Mouse (Mus musculus): ENCODE measurements around the gene Rnf10. TPM values are rescaled to one million over a fixed set of nuclear protein-coding genes. Genes with fewer than 3 reads are reported as not detected.

The Rnf10 gene
- total and polyA plus RNA-seq, 2 experiments from 2014 or later, result 106 to 169 TPM

DNA sequence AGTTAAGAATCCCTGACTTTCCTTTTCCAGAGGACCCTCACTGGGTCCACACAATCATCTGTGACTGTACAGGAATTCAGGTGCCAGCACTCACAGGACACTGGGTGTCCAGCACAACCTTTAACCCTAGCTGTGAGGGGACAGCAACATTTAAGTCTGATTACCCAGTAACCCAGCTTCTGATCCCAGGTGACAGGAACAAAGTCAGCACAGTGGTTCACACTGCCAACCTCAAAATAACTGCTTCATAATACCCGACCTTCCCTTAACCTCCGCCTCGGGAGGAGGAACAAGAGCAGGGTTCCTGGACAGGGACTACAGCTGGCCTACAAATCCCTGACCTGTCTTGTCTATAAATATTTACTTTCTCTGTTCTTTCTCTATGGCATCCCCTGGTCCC lies 4.4 kb downstream of the Rnf10 start:
- H3K4me2 ChIP-seq (ENCODE audit: low read depth), result no peak overlapping the region
- H3K27ac ChIP-seq (ENCODE audit: low read depth, low read length), result no peak overlapping the region
- H3K27me3 ChIP-seq (ENCODE audit: insufficient read depth, low read length), result no peaks in the 10 kb centered on the region
- H3K36me3 ChIP-seq (ENCODE audit: insufficient read depth), result peaks cover 15% of the 10 kb centered on the region
- DNase-seq (no peak), ATAC-seq (no peak)
- no peaks in the 10 kb centered on the region for H3K9me3 ChIP-seq (ENCODE audit: low read length)
- no peak overlapping the region for H3K4me3 ChIP-seq (ENCODE audit: low read depth, low read length)
- H3K9ac ChIP-seq, result no peak overlapping the region
- no peak for TF ChIP-seq CTCF (IDR thresholded peaks at IDR 0.05; ENCODE audit: low read depth)
- H3K4me1 ChIP-seq (ENCODE audit: insufficient read depth), result peaks cover 20% of the 10 kb centered on the region
- 74% methylated on average over 3 of the region's 3 CpGs for WGBS

DNA sequence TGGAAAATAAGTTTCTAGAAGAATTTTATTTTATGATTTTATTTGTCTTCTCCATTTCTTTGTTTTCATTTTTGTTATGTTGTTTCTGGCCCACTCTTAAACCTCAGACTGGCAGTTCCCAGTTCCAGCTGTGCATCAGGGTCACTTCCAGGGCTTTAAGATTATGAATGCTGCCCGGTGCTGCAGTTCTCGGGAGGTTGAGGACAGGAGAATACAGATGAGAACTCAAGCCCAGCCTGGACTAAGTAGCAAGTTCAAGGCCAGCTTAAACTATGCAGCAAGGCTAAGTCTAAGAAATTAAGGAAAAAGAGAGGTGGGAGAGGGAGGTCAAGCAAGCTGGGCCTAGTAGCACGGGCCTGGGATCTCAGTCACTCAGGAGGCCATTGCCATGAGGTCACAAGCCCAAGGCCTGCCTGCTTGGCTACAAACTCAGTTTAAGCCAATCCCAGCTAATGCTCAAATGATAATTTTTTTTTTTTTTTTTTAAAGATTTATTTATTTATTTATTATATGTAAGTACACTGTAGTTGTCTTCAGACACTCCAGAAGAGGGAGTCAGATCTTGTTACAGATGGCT lies 5.1 kb downstream of the Rnf10 start:
- Histone ChIP-seq H3K27ac (ENCODE audit: low read depth, low read length) (no peak overlapping the region), H3K4me1 (ENCODE audit: insufficient read depth) (peaks cover 18% of the 10 kb centered on the region), H3K4me3 (ENCODE audit: low read depth, low read length) (no peak overlapping the region), H3K36me3 (ENCODE audit: insufficient read depth) (peaks cover 15% of the 10 kb centered on the region), H3K9ac (no peak overlapping the region), H3K27me3 (ENCODE audit: insufficient read depth, low read length) (no peaks in the 10 kb centered on the region), H3K4me2 (ENCODE audit: low read depth) (no peak overlapping the region), H3K9me3 (ENCODE audit: low read length) (no peaks in the 10 kb centered on the region)
- 89% methylated on average over 3 of the region's 3 CpGs for WGBS
- DNase-seq (no peak), ATAC-seq (no peak)
- TF ChIP-seq CTCF (IDR thresholded peaks at IDR 0.05; ENCODE audit: low read depth), result no peak

DNA sequence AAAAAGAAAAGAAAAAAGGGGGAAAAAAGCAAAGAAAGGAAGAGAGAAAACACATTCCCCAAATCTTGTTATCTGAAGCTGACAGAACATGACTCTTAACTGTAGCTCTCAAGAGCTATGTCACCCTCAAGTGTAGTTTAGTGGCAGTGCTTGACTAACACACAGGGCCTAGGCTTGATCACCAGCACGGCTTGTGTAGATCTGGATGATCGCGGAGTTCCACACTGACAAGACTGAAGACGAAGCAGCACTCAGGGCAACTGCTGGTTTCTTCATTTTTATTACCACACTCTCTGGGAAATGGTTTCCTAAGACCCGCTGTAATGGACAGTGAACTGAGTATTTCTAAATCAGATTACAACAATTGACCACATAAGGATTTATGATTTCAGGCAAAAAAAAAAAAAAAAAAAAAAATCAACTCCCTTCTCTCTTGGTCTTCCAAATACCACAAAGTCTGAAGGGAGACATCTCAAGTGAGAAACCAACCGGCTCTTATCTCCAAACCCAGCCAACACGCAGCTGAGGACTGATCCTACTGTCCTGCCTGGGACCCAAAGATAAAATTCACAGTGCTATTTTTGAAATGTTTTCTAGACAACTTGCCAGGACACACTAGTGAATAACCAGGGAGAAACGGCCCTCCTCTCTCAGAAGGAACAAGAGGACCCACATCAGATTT lies 5.8 kb downstream of the Rnf10 start:
- no peak overlapping the region for H3K9ac ChIP-seq
- 88% methylated on average over 8 of the region's 8 CpGs for WGBS

DNA sequence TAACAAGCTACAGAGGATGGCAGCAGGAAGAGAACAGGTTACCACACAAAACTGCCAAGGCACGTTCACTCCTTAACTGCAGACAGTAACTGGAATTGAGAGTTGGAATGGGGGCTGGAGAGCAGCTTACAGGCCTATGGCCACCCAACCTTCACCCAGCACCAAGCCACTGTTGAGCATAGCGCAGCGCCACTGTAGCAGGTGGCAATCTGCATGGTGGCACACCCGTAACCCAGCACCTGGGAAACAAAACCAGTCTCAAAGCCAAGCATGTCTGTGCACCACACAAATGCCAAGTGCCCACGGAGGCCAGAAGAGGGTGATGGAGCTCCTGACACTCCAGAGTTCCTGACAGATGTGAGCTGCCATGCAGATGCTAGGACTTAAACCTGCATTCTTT lies 6.4 kb downstream of the Rnf10 start:
- DNase-seq (no peak), ATAC-seq (no peak)
- Histone ChIP-seq H3K4me1 (ENCODE audit: insufficient read depth) (peaks cover 18% of the 10 kb centered on the region), H3K9ac (no peak overlapping the region), H3K9me3 (ENCODE audit: low read length) (no peaks in the 10 kb centered on the region), H3K36me3 (ENCODE audit: insufficient read depth) (peaks cover 15% of the 10 kb centered on the region), H3K4me3 (ENCODE audit: low read depth, low read length) (no peak overlapping the region), H3K27ac (ENCODE audit: low read depth, low read length) (no peak overlapping the region), H3K27me3 (ENCODE audit: insufficient read depth, low read length) (no peaks in the 10 kb centered on the region), H3K4me2 (ENCODE audit: low read depth) (no peak overlapping the region)
- WGBS, result 91% methylated on average over 5 of the region's 5 CpGs
- TF ChIP-seq CTCF (IDR thresholded peaks at IDR 0.05; ENCODE audit: low read depth), result no peak

More for the DNA sequence above, 5.8 kb downstream of the Rnf10 start:
- H3K36me3 ChIP-seq (ENCODE audit: insufficient read depth), result peaks cover 15% of the 10 kb centered on the region
- no peak for ATAC-seq
- no peak overlapping the region for H3K27ac ChIP-seq (ENCODE audit: low read depth, low read length)
- H3K9me3 ChIP-seq (ENCODE audit: low read length), result no peaks in the 10 kb centered on the region
- H3K4me2 ChIP-seq (ENCODE audit: low read depth), result no peak overlapping the region
- TF ChIP-seq CTCF (IDR thresholded peaks at IDR 0.05; ENCODE audit: low read depth), result no peak
- H3K4me3 ChIP-seq (ENCODE audit: low read depth, low read length), result no peak overlapping the region
- DNase-seq, result no peak
- H3K4me1 ChIP-seq (ENCODE audit: insufficient read depth), result peaks cover 18% of the 10 kb centered on the region
- no peaks in the 10 kb centered on the region for H3K27me3 ChIP-seq (ENCODE audit: insufficient read depth, low read length)

DNA sequence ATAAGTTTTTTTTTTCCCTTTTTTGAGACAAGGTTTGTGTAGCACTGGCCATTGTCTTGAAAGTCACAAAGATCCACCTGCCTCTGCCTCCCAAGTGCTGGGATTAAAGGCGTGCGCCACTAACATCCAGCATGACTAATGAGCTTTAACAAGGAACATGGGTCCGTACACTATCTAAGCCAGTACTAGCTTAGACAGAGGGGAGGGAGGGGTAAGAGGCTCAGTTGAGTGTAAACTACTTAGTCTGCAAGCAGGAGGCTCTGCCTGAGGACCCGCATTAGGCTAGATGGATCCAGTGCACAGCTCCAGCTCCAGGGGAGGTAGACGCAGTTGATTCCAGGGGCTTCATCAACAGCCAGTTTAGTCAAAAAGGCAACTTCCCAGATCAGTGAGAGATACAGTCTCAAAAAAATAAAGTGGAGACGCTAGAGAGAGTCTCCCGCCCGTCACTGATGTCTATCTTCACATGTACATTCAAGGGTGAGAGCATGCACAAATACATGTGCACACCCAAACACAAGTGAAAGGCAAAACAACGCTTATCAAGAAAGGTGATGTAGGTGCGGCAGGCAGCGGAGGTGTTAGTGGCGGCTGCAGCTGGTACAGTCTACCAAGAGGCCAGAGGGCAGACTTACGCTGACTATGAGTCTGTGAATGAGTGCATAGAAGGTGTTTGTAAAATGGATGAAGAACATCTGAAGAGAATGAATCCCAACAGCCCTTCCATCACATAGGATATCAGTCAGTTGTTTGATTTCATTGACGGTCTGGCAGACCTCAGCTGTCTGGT lies 10.0 kb downstream of the Rnf10 start:
- DNase-seq (no peak), ATAC-seq (no peak)
- peaks cover 27% of the 10 kb centered on the region for H3K36me3 ChIP-seq (ENCODE audit: insufficient read depth)
- WGBS, result 89% methylated on average over 14 of the region's 14 CpGs
- H3K4me1 ChIP-seq (ENCODE audit: insufficient read depth), result no peaks in the 10 kb centered on the region
- no peak for TF ChIP-seq CTCF (IDR thresholded peaks at IDR 0.05; ENCODE audit: low read depth)
- H3K27ac ChIP-seq (ENCODE audit: low read depth, low read length), result no peak overlapping the region
- no peak overlapping the region for H3K4me2 ChIP-seq (ENCODE audit: low read depth)
- no peak overlapping the region for H3K4me3 ChIP-seq (ENCODE audit: low read depth, low read length)
- H3K9me3 ChIP-seq (ENCODE audit: low read length), result no peaks in the 10 kb centered on the region
- H3K27me3 ChIP-seq (ENCODE audit: insufficient read depth, low read length), result no peaks in the 10 kb centered on the region
- no peak overlapping the region for H3K9ac ChIP-seq

DNA sequence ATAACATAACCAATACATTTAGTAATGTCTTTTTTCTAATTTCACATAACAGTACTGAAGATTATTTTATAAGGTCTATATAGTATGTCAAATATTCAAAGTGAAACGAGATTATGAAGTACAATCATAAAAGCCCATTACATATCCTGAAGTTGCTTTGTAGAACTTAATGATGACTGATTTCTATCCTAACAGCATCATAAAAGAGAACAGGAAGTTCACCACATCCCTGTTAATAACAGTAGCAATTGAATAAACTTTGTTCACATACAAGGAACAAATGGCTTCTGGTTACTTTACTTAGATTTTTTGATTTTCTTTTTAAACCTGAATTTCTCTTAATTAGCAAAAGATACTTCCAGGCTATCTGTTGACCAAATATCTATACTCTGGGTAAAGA lies 10.8 kb downstream of the Rnf10 start:
- WGBS, result 82% methylated on average over 1 of the region's 1 CpGs
- no peak overlapping the region for H3K4me2 ChIP-seq (ENCODE audit: low read depth)
- no peaks in the 10 kb centered on the region for H3K9me3 ChIP-seq (ENCODE audit: low read length)
- H3K4me1 ChIP-seq (ENCODE audit: insufficient read depth), result no peaks in the 10 kb centered on the region
- H3K27me3 ChIP-seq (ENCODE audit: insufficient read depth, low read length), result no peaks in the 10 kb centered on the region
- H3K9ac ChIP-seq, result no peak overlapping the region
- no peak overlapping the region for H3K27ac ChIP-seq (ENCODE audit: low read depth, low read length)
- no peak for ATAC-seq
- TF ChIP-seq CTCF (IDR thresholded peaks at IDR 0.05; ENCODE audit: low read depth), result no peak
- DNase-seq, result no peak
- peaks cover 35% of the 10 kb centered on the region for H3K36me3 ChIP-seq (ENCODE audit: insufficient read depth)
- no peak overlapping the region for H3K4me3 ChIP-seq (ENCODE audit: low read depth, low read length)

DNA sequence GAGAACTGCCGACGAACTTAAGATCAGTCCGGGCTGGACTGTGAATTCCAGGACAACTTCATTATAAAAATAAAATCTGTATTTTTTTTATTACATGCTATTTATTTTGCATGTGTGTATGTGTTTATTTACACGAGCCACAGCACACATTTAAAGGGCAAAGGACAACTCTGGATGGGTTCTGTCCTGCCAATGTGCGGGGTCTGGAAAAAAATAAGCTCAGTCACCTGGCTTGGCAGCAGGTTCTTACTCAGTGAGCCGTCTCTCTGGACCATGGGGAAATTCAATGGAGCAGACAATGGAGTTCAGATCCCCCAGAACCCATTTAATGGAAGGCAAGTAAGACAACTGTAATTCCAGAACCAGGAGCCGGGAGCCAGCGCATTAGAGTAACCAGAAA lies 11.6 kb downstream of the Rnf10 start:
- ATAC-seq, result no peak
- Histone ChIP-seq H3K9me3 (ENCODE audit: low read length) (no peaks in the 10 kb centered on the region), H3K4me3 (ENCODE audit: low read depth, low read length) (no peak overlapping the region), H3K4me2 (ENCODE audit: low read depth) (no peak overlapping the region), H3K27ac (ENCODE audit: low read depth, low read length) (no peak overlapping the region), H3K36me3 (ENCODE audit: insufficient read depth) (peaks cover 42% of the 10 kb centered on the region), H3K27me3 (ENCODE audit: insufficient read depth, low read length) (no peaks in the 10 kb centered on the region), H3K4me1 (ENCODE audit: insufficient read depth) (no peaks in the 10 kb centered on the region), H3K9ac (no peak overlapping the region)
- 85% methylated on average over 8 of the region's 8 CpGs for WGBS
- no peak for TF ChIP-seq CTCF (IDR thresholded peaks at IDR 0.05; ENCODE audit: low read depth)
- no peak for DNase-seq
